Mouse (Mus musculus) MEL (cell line): Measurements from ENCODE around the gene 1700069L16Rik.

Experiments
- CTCF ChIP-seq, 3 experiments: IDR thresholded peaks in 2 of 3; conservative IDR thresholded peaks in 1 of 3; 2 replicates each; pipeline ENCODE4 v1.5.1; 2011 to 2012; ENCODE audit warnings: low read length in 3 of 3, low read depth in 2 of 3, mild to moderate bottlenecking in 2 of 3, improper control_type of control experiment in 1 of 3, inconsistent platforms in 1 of 3, mixed read lengths in 1 of 3, moderate library complexity in 1 of 3; ENCODE audit not compliant: control insufficient read depth in 1 of 3, insufficient read depth in 1 of 3, poor library complexity in 1 of 3, severe bottlenecking in 1 of 3
- E2F4 ChIP-seq: IDR thresholded peaks from 2 replicates; pipeline ENCODE4 v1.6.1; 2011; ENCODE audit warnings: low read depth, low read length, improper control_type of control experiment, borderline replicate concordance
- GABPA ChIP-seq: IDR thresholded peaks from 2 replicates; pipeline ENCODE4 v1.6.1; 2012; ENCODE audit warnings: low read depth, mild to moderate bottlenecking, inconsistent platforms, low read length, improper control_type of control experiment, moderate library complexity
- GATA1 ChIP-seq: IDR thresholded peaks from 2 replicates; pipeline ENCODE4 v1.6.1; 2011; ENCODE audit warnings: low read depth, low read length, improper control_type of control experiment
- JUND ChIP-seq: IDR thresholded peaks from 2 replicates; pipeline ENCODE4 v1.6.1; 2011; ENCODE audit warnings: low read depth, mild to moderate bottlenecking, improper control_type of control experiment, low read length
- MAFK ChIP-seq: IDR thresholded peaks from 2 replicates; pipeline ENCODE4 v1.6.1; 2011; ENCODE audit warnings: low read depth, mild to moderate bottlenecking, low read length, improper control_type of control experiment, borderline replicate concordance
- MEF2A ChIP-seq: IDR thresholded peaks from 2 replicates; pipeline ENCODE4 v1.6.1; 2014; ENCODE audit warnings: low read depth, mild to moderate bottlenecking, inconsistent platforms, low read length, improper control_type of control experiment; ENCODE audit not compliant: poor library complexity, insufficient replicate concordance, severe bottlenecking; ENCODE audit errors: extremely low read depth
- MYB ChIP-seq: IDR thresholded peaks from 2 replicates; pipeline ENCODE4 v1.6.1; 2011; ENCODE audit warnings: mild to moderate bottlenecking, low read depth, low read length, improper control_type of control experiment
- POLR2A ChIP-seq, 2 experiments: IDR thresholded peaks; 2 replicates each; pipeline ENCODE4 v1.6.1; 2011 to 2012; ENCODE audit warnings: low read length in 2 of 2, mild to moderate bottlenecking in 2 of 2, control low read depth in 1 of 2, improper control_type of control experiment in 1 of 2, low read depth in 1 of 2, moderate library complexity in 1 of 2; ENCODE audit not compliant: control insufficient read depth in 1 of 2, insufficient read depth in 1 of 2, poor library complexity in 1 of 2
- TAL1 ChIP-seq: IDR thresholded peaks from 2 replicates; pipeline ENCODE4 v1.6.1; 2012; ENCODE audit warnings: mild to moderate bottlenecking, inconsistent platforms, low read length, moderate library complexity, mixed read lengths
- UBTF ChIP-seq: IDR thresholded peaks from 2 replicates; pipeline ENCODE4 v1.6.1; 2012; ENCODE audit warnings: low read depth, mild to moderate bottlenecking, inconsistent platforms, low read length, improper control_type of control experiment, moderate library complexity, borderline replicate concordance; ENCODE audit not compliant: insufficient read depth

DNA sequence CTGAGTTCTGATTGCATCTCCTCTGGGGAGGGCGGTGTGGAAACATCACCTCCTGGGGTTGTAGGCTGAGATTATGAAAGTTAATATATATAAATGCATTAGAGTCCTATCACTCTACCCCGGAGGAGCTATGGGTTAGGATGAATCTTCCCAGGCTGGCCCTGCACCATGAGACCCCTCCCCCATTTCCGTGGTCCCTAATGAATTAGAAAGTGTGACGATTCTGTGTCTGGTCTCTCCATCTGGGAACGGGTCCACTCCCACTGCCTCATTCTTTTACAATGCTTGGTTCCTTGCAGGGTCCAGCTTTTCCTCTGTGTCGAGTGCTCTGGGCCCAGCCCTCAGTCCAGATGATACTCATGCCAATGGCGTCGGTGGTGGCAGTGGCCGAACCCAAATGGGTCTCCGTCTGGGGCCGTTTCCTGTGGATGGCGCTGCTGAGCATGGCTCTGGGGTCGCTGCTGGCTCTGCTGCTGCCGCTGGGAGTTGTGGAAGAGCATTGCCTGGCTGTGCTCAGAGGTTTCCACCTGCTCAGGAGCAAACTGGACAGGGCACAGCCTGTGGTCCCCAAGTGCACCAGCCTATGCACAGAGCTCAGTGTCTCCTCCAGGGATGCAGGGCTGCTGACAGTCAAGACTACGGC, 12.1 kb upstream of the 1700069L16Rik start:
- TF ChIP-seq CTCF (IDR thresholded peaks at IDR 0.05 in 2 of 3, conservative IDR thresholded peaks at IDR 0.05 in 1 of 3; ENCODE audit: control insufficient read depth in 1 of 3, insufficient read depth in 1 of 3, low read depth in 2 of 3, low read length in 3 of 3, poor library complexity in 1 of 3, severe bottlenecking in 1 of 3), result 0 out of 6 replicates have a peak, but pooled peaks of 1 of the 3 experiments have one; percentile 15
- no peak for TF ChIP-seq MEF2A
- TF ChIP-seq MYB, result no peak
- TF ChIP-seq POLR2A (IDR thresholded peaks at IDR 0.05; ENCODE audit: control insufficient read depth in 1 of 2, insufficient read depth in 1 of 2, low read depth in 1 of 2, low read length in 2 of 2, poor library complexity in 1 of 2), result no peak
- TF ChIP-seq GABPA, result no peak
- TF ChIP-seq JUND, result no peak
- TF ChIP-seq MAFK, result no peak
- no peak for TF ChIP-seq UBTF
- TF ChIP-seq GATA1, result no peak
- TF ChIP-seq E2F4, result no peak
- no peak for TF ChIP-seq TAL1
